1 mouse cellular context compared by ENCODE assay signal in genomic region chr7:45491264-45491663, GRCm38 (mm10).
TF ChIP-seq lines count a peak whose summit lies in the region.

No protein-coding gene starts in this region.

TF ChIP-seq in MEL, 35 proteins besides CTCF, POLR2A, EP300 and RAD21:
- TF ChIP-seq ZMIZ1 (IDR thresholded peaks at IDR 0.05; ENCODE audit: low read depth, low read length): peak; percentile 32; the same call in 1 of the 2 replicates
- no peak for TF ChIP-seq UBTF (IDR thresholded peaks at IDR 0.05; ENCODE audit: borderline replicate concordance, insufficient read depth, low read depth, low read length)
- no peak for TF ChIP-seq SIN3A (IDR thresholded peaks at IDR 0.05; ENCODE audit: low read length)
- no peak for TF ChIP-seq USF2 (IDR thresholded peaks at IDR 0.05; ENCODE audit: borderline replicate concordance in 1 of 2, insufficient read depth in 1 of 2, low read depth in 1 of 2, low read length in 2 of 2)
- no peak for TF ChIP-seq GABPA (IDR thresholded peaks at IDR 0.05; ENCODE audit: low read depth, low read length)
- TF ChIP-seq HCFC1 (IDR thresholded peaks at IDR 0.05; ENCODE audit: low read depth, low read length): no peak
- 0 out of 2 replicates have a peak, but pooled peaks have one; percentile 12 for TF ChIP-seq ZKSCAN1 (IDR thresholded peaks at IDR 0.05; ENCODE audit: low read depth, low read length)
- no peak for TF ChIP-seq CHD1 (IDR thresholded peaks at IDR 0.05; ENCODE audit: low read depth, low read length)
- TF ChIP-seq USF1 (IDR thresholded peaks at IDR 0.05; ENCODE audit: low read depth, low read length): no peak
- TF ChIP-seq BHLHE40 (IDR thresholded peaks at IDR 0.05; ENCODE audit: borderline replicate concordance, low read depth, low read length): no peak
- TF ChIP-seq CHD2 (IDR thresholded peaks at IDR 0.05; ENCODE audit: low read length): no peak
- TF ChIP-seq MXI1 (IDR thresholded peaks at IDR 0.05; ENCODE audit: low read depth, low read length): no peak
- TF ChIP-seq SMC3 (IDR thresholded peaks at IDR 0.05; ENCODE audit: low read depth, low read length): no peak
